Mouse (Mus musculus) adrenal gland, postnatal 4 days (tissue): ENCODE data around the gene Fads2. TPM values are rescaled to one million over a fixed set of nuclear protein-coding genes. Genes with fewer than 3 reads are reported as not detected.

Source experiments
- DNase-seq, 2 experiments: peaks; one replicate each; pipeline ENCODE4 v3.0.0; 2021 to 2022; ENCODE audit warnings: low spot score in 2 of 2, mixed read lengths in 2 of 2
- total RNA-seq, 2 experiments: library from RNA; stranded (reverse); gene quantifications; 2 replicates each; pipeline ENCODE4 v1.2.3; 2021

Gene Fads2
- total RNA-seq, 2 experiments from 2014 or later, result 385 to 397 TPM

- no peak for DNase-seq
Observed at GRCm38 (mm10) chr19:10105034-10105493, 3.5 kb upstream of the Fads2 start.

DNA sequence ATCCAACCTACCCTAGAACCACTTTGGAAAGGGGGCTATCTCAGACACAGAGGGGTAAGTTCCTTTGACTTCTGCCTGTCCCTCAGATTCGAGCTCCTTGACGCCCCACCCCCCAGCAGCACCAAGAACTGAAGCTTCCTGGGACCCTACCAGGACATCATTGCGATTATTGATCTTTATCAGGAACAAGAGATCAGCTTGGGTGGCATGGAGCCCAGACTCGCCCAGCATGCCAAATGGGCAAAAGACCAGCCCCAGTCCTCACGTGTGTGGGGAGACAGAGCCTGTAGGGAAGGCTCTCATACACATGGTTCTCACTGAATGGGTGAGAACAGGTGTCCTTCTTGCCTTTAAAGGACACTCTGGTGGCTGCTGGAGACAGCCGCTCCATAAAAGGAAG is 2.7 kb upstream of the Fads2 start:
- no peak for DNase-seq

DNA sequence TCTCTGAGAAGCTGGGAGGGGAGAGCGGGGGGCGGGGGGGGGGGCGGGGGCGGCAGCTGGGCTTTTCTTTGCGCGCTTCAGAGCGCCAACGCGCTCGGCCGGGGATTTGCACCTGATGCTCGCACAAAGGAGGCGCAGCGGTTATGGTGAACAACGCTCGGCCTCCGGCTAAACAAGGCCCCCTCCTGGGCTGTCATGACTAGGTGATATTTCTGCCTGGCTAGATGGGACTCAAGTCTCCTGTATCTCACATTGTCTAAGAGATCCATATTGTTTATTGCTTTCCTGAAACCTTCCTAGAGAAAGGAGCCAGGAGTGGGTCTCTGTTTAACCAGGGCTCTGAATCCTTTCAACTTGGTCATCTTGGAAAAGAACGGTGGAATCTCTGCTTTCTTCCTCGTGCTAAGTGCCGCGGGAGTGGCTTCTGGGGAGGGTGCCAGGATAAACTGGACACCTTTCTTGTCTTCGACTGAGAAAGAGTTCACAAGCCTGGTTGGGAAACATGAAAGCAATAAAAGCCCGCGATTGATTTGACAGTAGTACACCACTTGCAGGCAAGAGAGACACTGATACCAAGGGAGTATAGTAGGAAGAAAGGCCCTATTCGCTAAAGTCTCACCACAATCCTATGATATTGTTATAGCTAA is 631 bp upstream of the Fads2 start:
- no peak for DNase-seq

DNA sequence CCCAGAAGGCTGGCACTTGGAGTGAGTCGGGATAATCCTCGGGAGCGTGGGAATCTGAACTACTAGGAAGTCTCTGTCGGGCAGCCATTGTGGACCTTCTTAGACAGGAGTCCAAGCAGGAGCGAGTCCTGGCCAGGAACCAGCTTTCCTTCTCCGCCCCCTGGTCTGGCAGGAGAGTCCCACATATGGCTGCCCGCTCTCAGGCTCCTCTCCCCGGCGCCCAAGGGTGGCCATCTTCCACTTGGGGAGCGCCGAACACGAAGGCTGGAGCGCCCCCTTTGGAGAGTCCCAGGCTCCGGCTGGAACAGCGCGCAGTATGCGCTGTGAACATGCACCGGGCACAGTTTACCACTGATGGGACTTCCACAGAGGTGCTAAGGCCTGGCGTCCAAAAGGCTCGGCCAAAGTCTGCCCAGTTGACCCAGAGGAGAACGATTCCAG is 895 bp downstream of the Fads2 start:
- peak; percentile 54 to 71 for DNase-seq

DNA sequence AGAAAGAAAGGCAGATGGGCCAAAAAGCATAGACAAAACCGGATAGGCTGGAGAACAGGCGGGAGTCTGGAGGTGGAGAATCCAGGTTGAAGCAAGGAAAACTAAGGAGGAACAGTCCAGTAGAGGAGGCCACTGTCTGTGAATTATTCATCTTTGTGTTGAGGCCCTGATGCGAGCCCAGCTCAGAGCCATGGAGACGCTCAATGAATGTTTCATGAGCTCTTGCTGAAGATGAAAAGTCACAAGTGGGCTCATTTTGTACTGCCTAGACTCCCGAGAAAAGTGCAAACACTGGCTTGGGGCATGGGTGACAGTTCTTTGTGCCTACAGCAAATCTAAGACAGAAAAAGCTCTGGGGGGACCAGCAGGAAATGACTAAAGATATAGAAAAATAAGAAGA is 3.7 kb downstream of the Fads2 start:
- no peak for DNase-seq

DNA sequence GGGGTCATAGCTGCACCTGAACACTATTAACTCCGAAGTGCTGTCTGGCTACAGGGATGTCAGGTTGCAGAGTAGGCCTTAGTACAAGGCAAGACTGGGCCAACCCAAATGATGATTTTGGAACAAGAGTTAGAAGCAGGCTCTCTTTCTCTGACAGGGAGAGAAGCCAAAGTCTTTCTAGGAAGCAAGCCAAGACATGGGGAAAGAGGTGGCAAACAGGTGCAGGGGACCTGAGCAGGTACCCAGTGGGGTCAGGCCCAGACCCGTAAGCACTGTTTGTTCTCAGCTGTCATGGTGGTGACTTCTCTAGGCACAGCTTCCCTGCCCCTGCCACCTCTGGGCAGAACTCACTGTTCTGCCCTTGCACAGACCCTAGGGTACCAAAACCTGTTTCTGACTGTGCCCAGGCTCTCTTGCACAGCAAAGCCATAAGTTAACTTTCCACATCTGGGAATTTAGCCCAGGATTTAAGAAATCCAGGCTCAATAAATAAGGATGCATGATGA is 5.1 kb downstream of the Fads2 start:
- DNase-seq, result no peak

DNA sequence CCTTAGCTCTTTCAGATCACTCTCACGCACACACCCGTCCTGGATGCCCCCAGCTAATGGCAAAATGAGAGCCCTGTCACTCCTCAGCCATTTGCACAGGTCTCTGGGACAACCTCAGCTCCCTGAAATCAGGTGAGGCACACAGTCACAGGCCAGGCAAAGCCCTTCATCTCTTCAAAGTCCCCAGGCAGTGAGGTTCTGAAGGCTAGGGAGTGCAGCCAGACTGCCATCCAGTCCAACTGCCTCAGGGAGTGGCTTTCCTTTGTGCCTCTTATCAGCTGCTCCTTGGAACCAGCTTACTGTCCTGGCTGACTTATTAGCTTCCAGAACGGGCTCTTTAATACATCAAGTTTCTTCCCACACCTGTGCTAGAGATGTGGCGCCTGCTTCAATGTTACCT is 6.9 kb downstream of the Fads2 start:
- DNase-seq, result no peak

DNA sequence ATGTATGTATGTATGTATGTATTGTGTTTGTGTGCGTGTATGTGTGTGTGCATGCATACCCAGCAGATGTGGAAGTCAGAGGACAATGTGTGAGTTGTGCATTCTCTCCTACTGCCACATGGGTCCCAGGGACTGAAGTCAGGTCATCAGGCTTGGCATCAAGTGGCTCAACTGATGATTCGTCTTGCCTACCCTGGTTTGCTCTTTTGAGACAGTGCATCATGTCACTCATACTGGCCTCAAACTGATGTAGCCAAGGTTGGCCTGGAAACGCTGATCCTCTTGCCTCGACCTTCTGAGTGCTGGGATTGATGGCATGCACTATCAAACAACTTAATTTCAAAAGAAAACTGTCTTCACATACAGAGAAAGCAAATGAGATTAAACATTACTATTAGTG is 7.7 kb downstream of the Fads2 start:
- no peak for DNase-seq

GRCm38 (mm10) chr19:10086976-10087375 is 14.6 kb downstream of the Fads2 start:
- DNase-seq, result no peak

DNA sequence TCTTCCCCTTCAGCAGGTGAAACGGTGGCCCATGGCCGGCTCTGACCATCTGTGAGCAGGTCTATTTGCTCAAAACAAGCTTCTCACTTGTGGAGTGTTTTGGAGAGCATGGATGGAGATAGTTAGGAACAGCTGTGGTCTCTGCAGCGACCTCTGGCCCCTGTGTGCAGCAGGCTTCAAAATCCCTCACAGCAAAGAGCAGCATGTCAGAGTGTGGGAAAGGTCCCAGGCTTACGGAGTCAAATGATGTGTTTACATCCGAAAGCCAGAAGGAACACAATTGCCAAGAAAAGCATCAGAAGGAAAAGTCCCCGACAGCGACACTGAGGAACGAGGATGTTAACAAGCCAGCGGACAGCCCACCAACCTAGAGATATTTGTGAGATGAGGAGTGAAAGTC is 16.1 kb downstream of the Fads2 start:
- DNase-seq, result no peak

DNA sequence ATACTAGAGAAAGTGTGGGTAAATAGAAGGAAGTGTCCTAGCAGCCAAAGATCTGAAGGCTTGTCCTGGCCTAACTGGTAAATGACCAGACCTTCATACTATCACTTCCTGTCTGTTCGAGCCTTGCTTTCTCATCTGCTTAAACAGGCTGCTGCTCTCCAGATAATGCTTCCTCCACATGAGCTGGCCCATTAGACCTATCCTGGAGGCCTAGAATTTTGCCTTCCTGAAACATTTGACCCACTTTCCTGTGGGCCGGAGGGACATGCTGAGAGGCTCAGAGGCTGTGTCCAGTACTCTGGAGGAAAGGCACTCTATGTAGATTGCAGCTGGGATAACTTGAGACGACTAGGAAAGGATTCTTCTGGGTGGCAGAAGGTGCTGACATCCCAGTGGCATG is 19.4 kb downstream of the Fads2 start:
- DNase-seq, result no peak

GRCm38 (mm10) chr19:10080384-10080783 is 21.2 kb downstream of the Fads2 start:
- DNase-seq, result no peak

DNA sequence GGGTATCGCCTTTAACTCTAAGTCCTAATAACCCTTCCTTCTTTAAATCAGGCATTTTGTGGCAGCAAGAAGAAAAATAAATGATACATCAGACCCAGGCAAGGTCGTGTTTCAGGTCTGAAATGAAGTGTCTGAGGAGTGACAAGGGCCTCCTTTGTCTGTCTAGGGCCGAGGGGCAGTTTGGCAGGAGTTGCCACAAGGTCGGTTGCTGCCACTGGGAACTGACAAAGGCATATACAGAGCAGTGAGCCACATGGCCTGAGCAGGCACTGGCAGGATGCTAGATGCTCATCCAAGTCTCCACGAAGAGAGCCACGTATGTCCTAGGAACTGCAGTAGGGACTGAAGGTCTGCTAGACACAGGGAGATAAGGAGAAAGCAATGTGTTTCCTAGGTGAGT is 23.2 kb downstream of the Fads2 start:
- no peak for DNase-seq

- no peak for DNase-seq
Observed at GRCm38 (mm10) chr19:10073145-10073544, 28.4 kb downstream of the Fads2 start.

DNA sequence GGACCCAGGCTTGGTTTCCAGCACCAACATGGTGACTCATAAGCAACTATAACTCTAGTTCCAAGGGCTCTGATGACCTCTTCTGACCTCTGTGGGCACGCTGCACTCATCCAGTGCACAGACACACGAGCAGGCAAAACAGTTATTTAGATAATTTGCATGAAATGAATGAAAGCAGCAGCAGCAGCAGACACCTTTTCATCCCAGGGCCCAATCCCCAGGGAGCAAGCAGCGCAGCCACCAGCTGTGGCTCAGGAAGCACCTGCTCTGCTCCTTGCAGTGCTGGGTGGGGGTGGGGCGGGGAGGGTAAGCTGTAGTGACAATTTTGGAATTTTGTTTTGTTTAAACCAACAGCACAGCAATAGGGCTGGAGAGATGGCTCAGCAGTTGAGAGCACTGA is 29.7 kb downstream of the Fads2 start:
- DNase-seq, result no peak

DNA sequence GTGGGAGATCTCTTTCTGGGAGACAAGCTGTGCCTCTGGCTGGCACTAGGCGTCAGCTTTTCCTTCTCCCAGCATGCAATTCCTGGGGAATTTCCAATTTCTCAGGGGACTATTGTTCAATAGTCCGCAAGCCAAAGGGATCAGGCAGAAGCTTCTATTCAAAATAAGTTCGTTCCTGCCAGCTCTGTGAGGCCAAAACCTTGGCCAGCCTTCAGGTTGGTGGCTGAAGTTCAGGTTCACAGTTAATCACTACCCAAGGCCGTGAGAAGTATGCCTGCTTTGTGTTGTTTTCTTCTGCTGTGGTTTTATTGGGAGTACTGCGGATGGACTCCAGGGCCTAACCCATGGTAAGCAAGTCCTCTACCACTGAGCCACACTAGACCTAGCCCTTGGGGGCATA is 30.4 kb downstream of the Fads2 start:
- DNase-seq, result no peak

DNA sequence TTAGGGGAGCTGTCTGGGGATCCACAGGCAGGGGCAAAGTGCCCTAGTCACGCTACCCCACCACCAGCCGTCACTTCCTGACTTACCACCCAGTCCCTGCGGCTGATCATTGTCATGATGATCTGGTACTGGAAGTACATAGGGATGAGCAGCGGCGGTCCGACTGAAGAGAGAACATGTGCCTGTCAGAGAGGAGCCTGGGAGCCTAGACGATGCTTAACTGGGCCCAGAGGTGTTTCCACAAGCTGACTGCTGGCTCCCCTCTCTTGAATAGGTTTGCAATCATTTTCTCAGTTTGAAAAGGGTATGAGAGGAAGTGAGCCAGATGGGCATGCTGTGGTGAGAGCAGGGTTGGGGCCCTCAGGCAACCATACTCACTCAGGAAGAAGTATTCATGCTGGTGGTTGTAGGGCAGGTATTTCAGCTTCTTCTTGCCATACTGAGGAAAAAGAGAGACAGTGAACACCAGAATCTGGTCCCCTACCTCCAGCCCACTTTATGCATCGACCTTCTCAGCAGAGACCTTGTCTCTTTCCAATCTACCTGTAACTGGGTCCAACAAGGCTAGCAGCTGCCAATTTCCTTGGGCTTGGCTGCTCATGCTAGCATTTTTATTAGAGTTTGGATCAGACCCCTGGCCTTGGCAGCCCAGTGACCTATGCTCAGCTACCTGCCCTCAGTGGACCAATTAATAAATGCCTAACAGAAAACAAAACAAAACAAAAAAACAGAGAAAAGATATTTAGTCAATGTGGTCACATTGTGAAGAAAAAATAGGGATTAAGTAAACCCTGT is 31.2 kb downstream of the Fads2 start:
- DNase-seq, result no peak

DNA sequence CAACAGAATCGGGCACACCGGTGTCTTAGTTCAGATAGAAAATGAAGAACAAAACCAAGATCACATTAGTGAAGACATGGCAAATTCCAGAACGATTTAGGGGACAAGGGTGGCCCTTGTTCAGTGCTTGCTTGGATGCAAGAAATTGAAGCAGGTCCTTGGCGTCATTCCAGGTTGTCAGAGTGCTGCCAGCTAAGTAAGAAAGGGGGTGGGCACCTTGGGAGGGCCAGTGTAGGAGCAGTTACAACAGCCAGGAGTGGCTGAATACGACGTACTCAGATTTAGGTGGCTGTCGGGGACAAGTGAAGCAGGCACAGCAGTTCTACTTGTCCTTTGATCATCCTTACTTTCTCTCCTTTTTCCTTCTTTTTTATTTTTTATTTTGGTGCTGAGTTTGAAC is 33.8 kb downstream of the Fads2 start:
- DNase-seq, result no peak

DNA sequence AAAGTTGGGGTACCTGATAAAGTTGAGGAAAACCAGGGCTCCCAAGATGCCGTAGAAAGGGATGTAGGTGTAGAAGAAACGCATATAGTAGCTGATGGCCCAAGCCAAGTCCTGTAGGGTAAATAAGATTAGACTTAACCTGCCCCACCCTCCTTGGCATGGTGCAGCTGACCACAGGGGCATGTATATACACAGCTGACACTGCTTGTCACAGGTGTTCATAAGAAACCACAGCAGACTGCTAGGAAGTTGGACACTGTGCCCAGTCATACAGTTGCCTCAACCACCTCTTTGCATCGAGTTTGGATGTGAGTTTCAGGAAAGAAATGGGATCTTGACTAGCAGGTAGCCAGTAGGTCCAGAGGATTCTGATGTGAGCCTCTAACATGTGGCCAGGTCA is 35.0 kb downstream of the Fads2 start:
- DNase-seq, result no peak

DNA sequence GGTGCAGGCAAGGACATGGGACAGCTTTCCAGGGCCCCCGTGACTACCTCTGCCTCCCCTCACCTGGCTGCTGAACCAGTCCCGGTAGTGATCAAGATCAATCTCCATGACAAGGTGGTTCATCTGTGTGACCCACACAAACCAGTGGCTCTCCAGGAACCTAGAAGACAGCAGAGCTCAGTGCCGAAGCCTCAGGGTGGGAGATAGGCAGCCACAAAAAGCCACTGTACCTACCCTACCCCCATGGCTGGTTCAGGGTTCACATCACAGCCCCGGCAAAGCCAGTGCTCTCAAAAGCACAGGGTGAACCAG is 35.4 kb downstream of the Fads2 start:
- DNase-seq, result no peak

DNA sequence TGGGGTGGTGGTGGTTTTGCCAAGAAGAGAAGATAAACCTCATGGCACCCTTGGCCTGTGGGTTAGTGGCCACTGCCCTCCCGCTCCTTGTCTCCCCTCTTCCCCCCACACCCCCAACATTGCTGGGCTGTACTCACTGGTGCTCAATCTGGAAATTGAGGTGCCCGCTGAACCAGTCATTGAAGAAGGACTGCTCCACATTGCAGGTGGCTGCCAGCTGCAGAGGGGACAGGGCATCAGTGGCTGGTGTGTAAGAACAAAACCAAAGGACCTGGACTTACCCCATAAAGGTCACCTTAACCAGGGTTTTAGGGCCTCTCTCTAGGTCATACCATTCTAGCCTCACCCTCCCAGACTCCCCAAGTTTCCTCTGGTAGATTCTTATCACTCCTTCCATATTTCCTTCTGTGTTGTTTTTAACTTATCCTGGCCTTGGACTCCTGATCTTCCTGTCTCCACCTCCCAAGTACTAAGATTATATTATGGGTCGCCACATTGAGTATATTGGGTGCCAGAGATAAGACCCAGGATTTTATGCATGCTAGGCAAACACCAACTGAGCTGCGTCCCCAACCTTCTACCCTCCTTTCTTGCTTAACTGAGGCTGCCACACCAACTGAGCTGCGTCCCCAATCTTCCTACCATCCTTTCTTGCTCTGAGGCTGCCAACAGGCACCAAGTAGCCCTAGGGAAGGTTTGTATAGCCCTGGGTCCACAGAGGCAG is 35.9 kb downstream of the Fads2 start:
- DNase-seq, result no peak
